Mouse (Mus musculus) large intestine, adult 2 months (tissue): ENCODE results near the gene Slc16a9. TPM values are rescaled to one million over a fixed set of nuclear protein-coding genes. Genes with fewer than 3 reads are reported as not detected.
"Not testable (repeated sequence)": the region's sequence is repeated elsewhere in the genome, so short reads cannot be mapped to it uniquely, and the experiment has no call there.

Experiments used
- DNase-seq: peaks from one replicate; pipeline ENCODE4 v3.0.0-alpha.2; 2012; ENCODE audit warnings: low read depth, low spot score
- WGBS: fragments of 180-500 bp; shearing (Covaris S2); methylation state at CpG from one replicate; pipeline ENCODE4 v1.1.7; 2018; 5-methylcytosine and 5-hydroxymethylcytosine counted together
- polyA plus RNA-seq: library from polyadenylated mRNA; depleted of rRNA; stranded (reverse); fragments of >200 nt; gene quantifications from 2 replicates; pipeline ENCODE4 v1.2.3, GENCODE M21; 2012; rRNA removed

Gene Slc16a9
- polyA plus RNA-seq: 1.0 and 1.1 TPM in 2 replicates

GRCm38 (mm10) chr10:70244921-70245558 lies at the start of gene Slc16a9:
Slc16a9 (plus strand) TSS chr10:70245100.
- WGBS: 1% methylated on average over 54 of the region's 54 CpGs
- DNase-seq: no peak

GRCm38 (mm10) chr10:70195279-70195678 lies 49.6 kb upstream of the Slc16a9 start:
- 52% methylated on average over 7 of the region's 7 CpGs for WGBS
- DNase-seq: no peak

GRCm38 (mm10) chr10:70195786-70196185 lies 49.1 kb upstream of the Slc16a9 start:
- 47% methylated on average over 7 of the region's 7 CpGs for WGBS
- no peak for DNase-seq

GRCm38 (mm10) chr10:70196666-70197065 lies 48.2 kb upstream of the Slc16a9 start:
- no peak for DNase-seq
- 81% methylated on average over 6 of the region's 6 CpGs for WGBS

- WGBS: 84% methylated on average over 2 of the region's 2 CpGs
- no peak for DNase-seq
Observed at GRCm38 (mm10) chr10:70197601-70198000, 47.3 kb upstream of the Slc16a9 start.

GRCm38 (mm10) chr10:70198012-70198411 lies 46.9 kb upstream of the Slc16a9 start:
- DNase-seq: no peak
- 22% methylated on average over 6 of the region's 6 CpGs for WGBS

- no peak for DNase-seq
- WGBS: 89% methylated on average over 7 of the region's 7 CpGs
Observed at GRCm38 (mm10) chr10:70198951-70199463, 45.9 kb upstream of the Slc16a9 start.

- DNase-seq: no peak
- WGBS: 85% methylated on average over 6 of the region's 6 CpGs
Observed at GRCm38 (mm10) chr10:70199466-70200210, 45.3 kb upstream of the Slc16a9 start.

- 75% methylated on average over 12 of the region's 12 CpGs for WGBS
Observed at GRCm38 (mm10) chr10:70200889-70201500, 43.9 kb upstream of the Slc16a9 start.

GRCm38 (mm10) chr10:70204505-70205399 lies 40.1 kb upstream of the Slc16a9 start, which contains the start of gene Mrln:
Mrln (plus strand) TSS chr10:70204664.
- no peak for DNase-seq
- WGBS: 19% methylated on average over 17 of the region's 17 CpGs

More at GRCm38 (mm10) chr10:70200889-70201500, 43.9 kb upstream of the Slc16a9 start:
- no peak for DNase-seq

GRCm38 (mm10) chr10:70211281-70211680 lies 33.6 kb upstream of the Slc16a9 start:
- no peak for DNase-seq
- 41% methylated on average over 9 of the region's 9 CpGs for WGBS

- 77% methylated on average over 5 of the region's 5 CpGs for WGBS
- DNase-seq: no peak
Observed at GRCm38 (mm10) chr10:70220971-70221370, 23.9 kb upstream of the Slc16a9 start.

- 92% methylated on average over 8 of the region's 8 CpGs for WGBS
- DNase-seq: not testable (repeated sequence)
Observed at GRCm38 (mm10) chr10:70222231-70222630, 22.7 kb upstream of the Slc16a9 start.

GRCm38 (mm10) chr10:70224571-70224970 lies 20.3 kb upstream of the Slc16a9 start:
- DNase-seq: no peak
- WGBS: 71% methylated on average over 6 of the region's 6 CpGs

- 69% methylated on average over 6 of the region's 6 CpGs for WGBS
- no peak for DNase-seq
Observed at GRCm38 (mm10) chr10:70225760-70226159, 19.1 kb upstream of the Slc16a9 start.

GRCm38 (mm10) chr10:70226608-70227007 lies 18.3 kb upstream of the Slc16a9 start:
- DNase-seq: no peak

GRCm38 (mm10) chr10:70230352-70230751 lies 14.5 kb upstream of the Slc16a9 start:
- 75% methylated on average over 6 of the region's 6 CpGs for WGBS
- no peak for DNase-seq

- 59% methylated on average over 2 of the region's 2 CpGs for WGBS
- no peak for DNase-seq
Observed at GRCm38 (mm10) chr10:70237936-70238335, 7.0 kb upstream of the Slc16a9 start.

GRCm38 (mm10) chr10:70242751-70243444 lies 2.0 kb upstream of the Slc16a9 start:
- 59% methylated on average over 8 of the region's 8 CpGs for WGBS
- no peak for DNase-seq
